Mouse (Mus musculus): ENCODE results near the gene Tnfsf14. TPM values are rescaled to one million over a fixed set of nuclear protein-coding genes. Genes with fewer than 3 reads are reported as not detected.

Gene Tnfsf14
- polyA plus RNA-seq, 1 experiment = not detected

DNA sequence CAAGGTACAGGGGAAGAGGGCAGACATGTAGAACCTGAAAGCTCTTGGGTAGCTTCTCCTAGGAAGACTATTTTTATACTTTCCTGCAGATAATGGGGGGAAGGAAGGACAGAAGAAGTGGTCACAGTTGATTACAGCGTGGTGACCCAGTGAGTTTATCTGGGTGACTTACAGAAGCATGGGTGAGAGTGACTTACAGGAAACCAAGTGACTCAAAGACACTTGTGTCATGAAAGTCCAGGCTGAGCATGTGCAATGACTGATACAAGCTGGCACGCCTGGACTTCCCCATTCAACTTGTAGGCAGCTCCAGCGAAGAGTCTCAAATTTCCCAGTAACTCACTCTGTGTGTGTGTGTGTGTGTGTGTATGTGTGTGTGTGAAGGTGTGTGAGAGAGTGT, 4.3 kb upstream of the Tnfsf14 start:
- TF ChIP-seq POLR2A (IDR thresholded peaks at IDR 0.05; ENCODE audit: borderline replicate concordance, insufficient read depth, low read length) (no peak), CTCF (IDR thresholded peaks at IDR 0.05; ENCODE audit: borderline replicate concordance, insufficient read depth, low read depth, low read length) (no peak)
- Histone ChIP-seq H3K4me1 (ENCODE audit: control insufficient read depth, insufficient read depth, low read length) (no peaks in the 10 kb centered on the region), H3K27me3 (ENCODE audit: control insufficient read depth, insufficient read depth, low read length) (no peaks in the 10 kb centered on the region), H3K27ac (ENCODE audit: insufficient read depth, low read length) (no peak overlapping the region), H3K4me3 (replicated peaks; ENCODE audit: insufficient read depth, low read depth, low read length) (no peak overlapping the region)
- WGBS = 85% methylated on average over 3 of the region's 3 CpGs
- DNase-seq = no peak

DNA sequence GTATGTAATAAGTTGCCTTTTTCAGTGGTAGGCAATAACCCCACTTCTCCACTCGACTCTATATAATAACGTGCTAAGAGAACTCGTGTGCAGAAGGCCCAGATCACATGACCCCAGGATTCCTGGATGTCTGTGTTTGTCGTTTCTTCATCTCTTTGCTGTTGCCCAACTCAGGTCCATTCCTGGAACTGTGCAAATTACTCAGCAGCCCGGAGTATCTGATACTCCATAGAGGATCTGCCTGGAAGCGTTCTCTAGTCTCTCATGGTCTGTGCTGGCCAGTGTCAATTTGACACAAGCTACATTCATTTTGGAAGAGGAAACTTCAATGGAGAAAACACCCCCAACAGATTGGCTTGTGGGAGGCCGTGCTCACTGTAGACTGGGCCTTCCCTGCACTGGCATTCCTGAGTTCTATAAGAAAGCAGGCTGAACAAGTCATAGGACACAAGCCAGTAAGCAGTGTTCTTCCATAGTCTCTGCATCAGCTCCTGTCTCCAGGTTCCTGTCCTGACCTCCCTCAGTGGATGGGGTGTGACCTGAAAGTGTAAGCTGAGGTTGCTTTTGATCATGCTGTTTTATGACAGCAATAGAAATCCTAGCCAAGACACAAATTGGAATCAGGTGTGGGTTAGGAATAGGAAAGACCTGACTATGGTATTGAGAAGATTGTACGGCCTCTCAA, 1.5 kb upstream of the Tnfsf14 start:
- no peak for DNase-seq
- WGBS = 79% methylated on average over 8 of the region's 8 CpGs
- no peak for TF ChIP-seq POLR2A (IDR thresholded peaks at IDR 0.05; ENCODE audit: borderline replicate concordance, insufficient read depth, low read length)
- TF ChIP-seq CTCF (IDR thresholded peaks at IDR 0.05; ENCODE audit: borderline replicate concordance, insufficient read depth, low read depth, low read length) = no peak
- Histone ChIP-seq H3K4me1 (ENCODE audit: control insufficient read depth, insufficient read depth, low read length) (no peaks in the 10 kb centered on the region), H3K27ac (ENCODE audit: insufficient read depth, low read length) (no peak overlapping the region), H3K27me3 (ENCODE audit: control insufficient read depth, insufficient read depth, low read length) (no peaks in the 10 kb centered on the region), H3K4me3 (replicated peaks; ENCODE audit: insufficient read depth, low read depth, low read length) (no peak overlapping the region)

DNA sequence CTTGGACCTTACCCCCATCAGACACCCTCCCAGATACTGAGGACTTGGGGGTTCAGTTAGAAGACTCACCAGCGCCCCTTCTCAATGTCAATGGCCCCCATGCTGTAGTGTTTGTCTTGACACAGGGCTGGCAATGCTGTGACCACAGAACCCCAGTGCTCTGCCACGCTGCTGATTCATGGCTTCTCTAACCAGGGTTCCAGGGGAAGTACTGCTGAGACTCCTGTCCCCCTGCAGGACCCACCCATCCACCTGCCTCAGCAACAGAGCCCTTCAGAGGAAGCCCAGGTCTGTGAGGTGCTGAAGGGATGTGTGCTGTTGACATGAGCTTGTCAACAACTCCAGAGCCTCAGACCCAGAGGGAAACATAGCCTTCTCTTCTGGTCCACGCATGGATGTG, 794 bp upstream of the Tnfsf14 start:
- H3K4me3 ChIP-seq (replicated peaks; ENCODE audit: insufficient read depth, low read depth, low read length) = no peak overlapping the region
- no peaks in the 10 kb centered on the region for H3K4me1 ChIP-seq (ENCODE audit: control insufficient read depth, insufficient read depth, low read length)
- H3K27me3 ChIP-seq (ENCODE audit: control insufficient read depth, insufficient read depth, low read length) = no peaks in the 10 kb centered on the region
- no peak for DNase-seq
- H3K27ac ChIP-seq (ENCODE audit: insufficient read depth, low read length) = no peak overlapping the region
- no peak for TF ChIP-seq CTCF (IDR thresholded peaks at IDR 0.05; ENCODE audit: borderline replicate concordance, insufficient read depth, low read depth, low read length)
- no peak for TF ChIP-seq POLR2A (IDR thresholded peaks at IDR 0.05; ENCODE audit: borderline replicate concordance, insufficient read depth, low read length)
- WGBS = 78% methylated on average over 3 of the region's 3 CpGs

DNA sequence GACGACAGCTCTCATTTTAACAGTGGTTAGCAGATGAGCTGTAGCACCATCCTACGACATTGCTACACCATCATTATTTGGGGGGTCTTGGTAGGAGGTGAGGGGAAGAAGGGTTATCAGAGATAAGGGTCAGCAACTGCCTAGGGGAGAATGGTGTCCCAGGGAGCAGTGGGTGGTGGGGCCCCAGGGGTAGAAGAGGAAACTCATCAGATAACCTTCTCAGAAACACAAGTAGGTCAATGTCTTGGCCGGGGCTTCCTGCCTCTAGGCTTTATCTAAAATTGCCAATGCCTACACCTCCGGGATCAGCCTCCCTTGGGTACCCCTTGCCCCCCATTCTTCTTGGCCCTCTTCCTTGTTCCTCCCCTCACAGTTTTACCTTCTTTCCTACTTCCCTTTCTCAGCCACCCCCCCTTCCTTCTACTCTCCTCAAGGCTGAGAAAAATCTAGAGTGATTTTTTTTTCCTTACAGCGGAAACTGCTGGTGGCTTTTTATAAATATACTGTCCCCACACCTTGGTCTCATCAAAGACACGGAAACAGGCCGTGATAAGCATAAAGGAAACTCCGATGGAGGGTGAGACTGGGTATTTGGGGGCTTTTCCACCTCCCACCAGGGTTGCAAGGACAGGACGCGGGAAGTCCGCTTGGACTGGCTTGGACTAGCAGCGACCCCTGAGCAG, 5.3 kb downstream of the Tnfsf14 start:
- H3K27ac ChIP-seq (ENCODE audit: insufficient read depth, low read length) = no peak overlapping the region
- WGBS = 89% methylated on average over 12 of the region's 12 CpGs
- no peak overlapping the region for H3K4me3 ChIP-seq (replicated peaks; ENCODE audit: insufficient read depth, low read depth, low read length)
- no peak for DNase-seq
- H3K27me3 ChIP-seq (ENCODE audit: control insufficient read depth, insufficient read depth, low read length) = no peaks in the 10 kb centered on the region
- TF ChIP-seq POLR2A (IDR thresholded peaks at IDR 0.05; ENCODE audit: borderline replicate concordance, insufficient read depth, low read length) (no peak), CTCF (IDR thresholded peaks at IDR 0.05; ENCODE audit: borderline replicate concordance, insufficient read depth, low read depth, low read length) (no peak)
- H3K4me1 ChIP-seq (ENCODE audit: control insufficient read depth, insufficient read depth, low read length) = no peaks in the 10 kb centered on the region

DNA sequence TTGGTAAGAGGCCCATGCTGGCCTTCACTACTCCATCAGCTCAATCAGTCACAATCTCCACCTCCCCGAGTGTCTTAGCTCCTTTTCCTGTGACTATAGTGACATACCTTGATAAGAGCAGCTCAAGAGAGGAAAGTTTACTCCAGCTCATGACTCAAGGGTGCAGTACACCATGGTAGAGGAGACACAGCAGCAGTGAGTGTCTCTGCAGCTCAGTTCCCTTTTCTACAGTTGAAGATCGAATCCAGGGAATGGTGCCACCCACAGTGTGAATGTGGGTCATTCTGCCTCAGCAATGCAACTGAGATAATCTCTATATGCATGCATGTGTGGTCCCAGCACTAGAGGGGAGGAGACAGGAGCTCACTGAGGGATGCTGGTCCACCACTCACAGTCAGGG, 8.3 kb downstream of the Tnfsf14 start:
- Histone ChIP-seq H3K4me3 (replicated peaks; ENCODE audit: insufficient read depth, low read depth, low read length) (no peak overlapping the region), H3K27me3 (ENCODE audit: control insufficient read depth, insufficient read depth, low read length) (no peaks in the 10 kb centered on the region), H3K27ac (ENCODE audit: insufficient read depth, low read length) (no peak overlapping the region), H3K4me1 (ENCODE audit: control insufficient read depth, insufficient read depth, low read length) (no peaks in the 10 kb centered on the region)
- WGBS = 68% methylated on average over 2 of the region's 2 CpGs
- TF ChIP-seq CTCF (IDR thresholded peaks at IDR 0.05; ENCODE audit: borderline replicate concordance, insufficient read depth, low read depth, low read length) (no peak), POLR2A (IDR thresholded peaks at IDR 0.05; ENCODE audit: borderline replicate concordance, insufficient read depth, low read length) (no peak)
- DNase-seq = no peak

DNA sequence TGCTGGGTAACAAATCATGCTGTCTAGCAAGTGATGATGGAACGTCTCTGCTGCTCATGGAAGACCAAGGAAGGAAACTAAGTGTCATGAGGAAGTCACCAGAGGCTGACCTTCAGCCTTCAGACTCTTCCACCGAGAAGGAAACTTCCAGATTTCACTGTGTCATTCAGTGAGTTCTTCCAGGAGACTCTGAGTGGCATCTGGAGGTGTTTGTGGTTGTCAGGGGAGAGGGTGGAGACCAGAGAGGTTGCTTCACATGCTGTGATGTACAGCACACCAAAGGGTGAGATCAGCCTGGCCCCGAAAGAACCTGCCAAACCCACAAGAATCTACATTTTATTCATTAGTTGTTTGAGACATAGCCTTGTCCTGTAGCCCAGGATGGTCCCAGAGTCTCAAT, 11.1 kb downstream of the Tnfsf14 start:
- no peaks in the 10 kb centered on the region for H3K27me3 ChIP-seq (ENCODE audit: control insufficient read depth, insufficient read depth, low read length)

DNA sequence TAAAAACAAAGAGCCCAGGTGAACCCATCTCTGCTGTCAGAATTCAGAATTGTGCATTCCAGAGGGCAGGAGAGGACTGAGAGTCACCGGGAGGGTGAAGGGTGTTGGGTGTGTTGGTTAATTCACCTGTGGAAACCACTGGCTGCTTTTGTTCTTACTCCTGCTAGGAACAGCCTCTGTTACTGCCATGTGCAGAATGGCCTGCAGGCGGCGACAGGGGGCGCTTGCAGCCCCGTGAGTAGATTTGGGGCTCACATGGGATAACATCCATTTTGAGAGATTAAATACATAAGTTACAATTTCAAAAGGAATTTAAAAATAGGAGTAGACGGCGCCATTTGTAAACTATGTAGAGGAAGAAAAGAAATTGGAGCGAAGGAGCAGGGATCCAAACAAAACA, 13.6 kb downstream of the Tnfsf14 start:
- Histone ChIP-seq H3K4me1 (ENCODE audit: control insufficient read depth, insufficient read depth, low read length) (no peaks in the 10 kb centered on the region), H3K27me3 (ENCODE audit: control insufficient read depth, insufficient read depth, low read length) (no peaks in the 10 kb centered on the region), H3K27ac (ENCODE audit: insufficient read depth, low read length) (no peak overlapping the region), H3K4me3 (replicated peaks; ENCODE audit: insufficient read depth, low read depth, low read length) (no peak overlapping the region)
- no peak for DNase-seq
- TF ChIP-seq CTCF (IDR thresholded peaks at IDR 0.05; ENCODE audit: borderline replicate concordance, insufficient read depth, low read depth, low read length) (peak; percentile 22; the same call in 1 of the 2 replicates), POLR2A (IDR thresholded peaks at IDR 0.05; ENCODE audit: borderline replicate concordance, insufficient read depth, low read length) (no peak)
- WGBS = 28% methylated on average over 8 of the region's 8 CpGs

More for the DNA sequence above, 11.1 kb downstream of the Tnfsf14 start:
- DNase-seq = no peak
- TF ChIP-seq POLR2A (IDR thresholded peaks at IDR 0.05; ENCODE audit: borderline replicate concordance, insufficient read depth, low read length) (no peak), CTCF (IDR thresholded peaks at IDR 0.05; ENCODE audit: borderline replicate concordance, insufficient read depth, low read depth, low read length) (no peak)
- H3K4me3 ChIP-seq (replicated peaks; ENCODE audit: insufficient read depth, low read depth, low read length) = no peak overlapping the region
- no peaks in the 10 kb centered on the region for H3K4me1 ChIP-seq (ENCODE audit: control insufficient read depth, insufficient read depth, low read length)
- no peak overlapping the region for H3K27ac ChIP-seq (ENCODE audit: insufficient read depth, low read length)
- 70% methylated on average over 3 of the region's 3 CpGs for WGBS

DNA sequence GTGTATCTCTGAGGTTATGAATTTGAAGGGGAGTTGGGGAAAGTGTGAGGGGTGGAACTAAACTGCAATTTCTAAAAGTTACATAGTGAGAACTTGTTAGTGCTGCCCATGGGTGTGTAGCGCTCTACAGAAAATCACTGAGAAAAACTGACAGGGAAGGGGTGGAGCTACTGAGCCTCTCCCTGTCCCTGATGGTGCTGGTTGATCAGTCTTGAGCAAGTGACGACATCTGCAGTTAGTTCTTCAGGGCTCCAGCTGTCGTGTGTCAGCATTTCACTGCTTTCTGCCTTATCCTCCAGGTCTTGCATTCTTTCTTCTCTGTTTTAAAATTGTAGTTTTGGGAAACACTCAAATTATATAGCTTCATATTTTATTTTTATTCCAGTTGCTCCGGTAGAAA, 20.6 kb downstream of the Tnfsf14 start:
- 56% methylated on average over 4 of the region's 4 CpGs for WGBS
- H3K4me1 ChIP-seq (ENCODE audit: control insufficient read depth, insufficient read depth, low read length) = no peaks in the 10 kb centered on the region
- H3K27me3 ChIP-seq (ENCODE audit: control insufficient read depth, insufficient read depth, low read length) = no peaks in the 10 kb centered on the region
- DNase-seq = no peak
- H3K4me3 ChIP-seq (replicated peaks; ENCODE audit: insufficient read depth, low read depth, low read length) = no peak overlapping the region
- TF ChIP-seq POLR2A (IDR thresholded peaks at IDR 0.05; ENCODE audit: borderline replicate concordance, insufficient read depth, low read length) (no peak), CTCF (IDR thresholded peaks at IDR 0.05; ENCODE audit: borderline replicate concordance, insufficient read depth, low read depth, low read length) (no peak)
- H3K27ac ChIP-seq (ENCODE audit: insufficient read depth, low read length) = no peak overlapping the region

Measured in cerebellum, adult 2 months (tissue).